ENCODE assay signal across 15 mouse cellular contexts in genomic region chr12:53605661-53606060, GRCm38 (mm10).
"Had no signal": no experiment of that assay in that cellular context is flagged by ENCODE, and none has a peak within 500 bp of the region (broad histone marks: within the 10 kb centered on the region; RNA-seq: fewer than 3 reads in every experiment).

No protein-coding gene starts in this region.

- H3K4me2 ChIP-seq: limb, embryonic 15.5 days; liver, embryonic 12.5 days; lung, embryonic 14.5 days; neural tube, embryonic 15.5 days had no signal

- H3K27ac ChIP-seq: kidney, postnatal 0 days; limb, embryonic 15.5 days; liver, embryonic 12.5 days; midbrain, embryonic 10.5 days; neural tube, embryonic 15.5 days had no signal

- H3K36me3 ChIP-seq: limb, embryonic 15.5 days; liver, embryonic 12.5 days; neural tube, embryonic 15.5 days had no signal

- ATAC-seq: liver, embryonic 12.5 days had no signal

- H3K9ac ChIP-seq: limb, embryonic 15.5 days; liver, embryonic 12.5 days; lung, embryonic 14.5 days; neural tube, embryonic 15.5 days had no signal

- H3K4me3 ChIP-seq: limb, embryonic 15.5 days; liver, embryonic 12.5 days; midbrain, embryonic 10.5 days; myocyte; neural tube, embryonic 15.5 days had no signal

- DNase-seq: kidney, adult 9 months; kidney, postnatal 36 days; layer of hippocampus, adult 9-11 months; layer of hippocampus, postnatal 36 days; lung, embryonic 14.5 days; lung, postnatal 10 days; lung, postnatal 4 days; right cerebral cortex, postnatal 14 days; thymus, postnatal 36 days had no signal

- H3K4me1 ChIP-seq: limb, embryonic 15.5 days; liver, embryonic 12.5 days; midbrain, embryonic 10.5 days had no signal

- H3K9me3 ChIP-seq: limb, embryonic 15.5 days; liver, embryonic 12.5 days; midbrain, embryonic 10.5 days; neural tube, embryonic 15.5 days had no signal

- H3K27me3 ChIP-seq: limb, embryonic 15.5 days; liver, embryonic 12.5 days; neural tube, embryonic 15.5 days had no signal
